Mouse (Mus musculus): ENCODE data around the gene Nek10.
"Not testable (repeated sequence)": the region's sequence is repeated elsewhere in the genome, so short reads cannot be mapped to it uniquely, and the experiment has no call there.

GRCm38 (mm10) chr14:15030626-15031025 lies 227.4 kb downstream of the Nek10 start:
- TF ChIP-seq CTCF, EP300 (IDR thresholded peaks at IDR 0.05; ENCODE audit: low read depth): not testable (repeated sequence)
